Mouse (Mus musculus) heart, postnatal 0 days (tissue): ENCODE measurements at regions not wholly inside any gene's neighbourhood (a gene's known extent, or its start where the extent isn't known, plus 50 kb on each side); places are given as distances from the start of the nearest gene placed in this dataset.

Source experiments
- CTCF ChIP-seq: IDR thresholded peaks from 2 replicates; pipeline ENCODE4 v1.5.1; 2016; ENCODE audit warnings: antibody characterized with exemption, control low read depth, low read depth
- EP300 ChIP-seq: IDR thresholded peaks from 2 replicates; pipeline ENCODE4 v1.6.1; 2016; ENCODE audit warnings: antibody characterized with exemption, low read depth

DNA sequence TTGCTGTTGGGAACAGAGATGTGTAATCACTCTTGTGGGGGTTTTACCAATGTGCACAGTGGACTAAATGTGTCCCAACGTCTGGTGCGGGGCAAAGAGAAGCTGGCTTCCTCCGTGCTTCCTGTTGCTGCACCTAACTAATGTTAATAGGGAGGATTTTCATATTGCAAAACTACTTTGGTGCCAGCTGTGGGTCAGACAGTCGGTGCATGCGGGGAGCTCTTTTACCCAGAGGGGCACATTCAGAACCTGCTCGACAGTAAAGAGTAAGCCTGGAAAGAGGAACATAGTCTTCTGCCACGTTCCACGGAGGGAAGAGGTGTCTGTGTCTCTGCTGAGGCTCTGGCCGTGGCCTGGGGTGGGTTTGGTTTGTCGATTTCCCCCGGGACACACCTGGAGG, 98.7 kb downstream of the Tfap2c start:
- TF ChIP-seq EP300, result no peak
- TF ChIP-seq CTCF, result no peak
